Mouse (Mus musculus): ENCODE data around the gene Rnf113a2.

The Rnf113a2 gene

GRCm38 (mm10) chr12:84407874-84408818 is 8.8 kb upstream of the Rnf113a2 start:
- peak in 1 of 2 experiments; percentile 30 for DNase-seq (ENCODE audit: low spot score in 2 of 2)

- peak; percentile 68 to 89 for DNase-seq (ENCODE audit: low spot score in 2 of 2)
Observed at GRCm38 (mm10) chr12:84408819-84409507, 8.0 kb upstream of the Rnf113a2 start, which contains the start of the genes Entpd5 and Bbof1. Entpd5 (minus strand) TSS chr12:84409029. Bbof1 (plus strand) TSS chr12:84409071.

- no peak for DNase-seq (ENCODE audit: low spot score in 2 of 2)
Observed at GRCm38 (mm10) chr12:84417605-84417922, 568 bp downstream of the Rnf113a2 start.

- DNase-seq (ENCODE audit: low spot score in 2 of 2), result no peak
Observed at GRCm38 (mm10) chr12:84423990-84424389, 7.0 kb downstream of the Rnf113a2 start.

GRCm38 (mm10) chr12:84429825-84430224 is 12.8 kb downstream of the Rnf113a2 start:
- no peak for DNase-seq (ENCODE audit: low spot score in 2 of 2)

GRCm38 (mm10) chr12:84438697-84439096 is 21.7 kb downstream of the Rnf113a2 start:
- DNase-seq (ENCODE audit: low spot score in 2 of 2), result no peak

- DNase-seq (ENCODE audit: low spot score in 2 of 2), result no peak
Observed at GRCm38 (mm10) chr12:84442526-84442925, 25.5 kb downstream of the Rnf113a2 start.

- no peak for DNase-seq (ENCODE audit: low spot score in 2 of 2)
Observed at GRCm38 (mm10) chr12:84447386-84447785, 30.4 kb downstream of the Rnf113a2 start.

GRCm38 (mm10) chr12:84448181-84448580 is 31.2 kb downstream of the Rnf113a2 start:
- no peak for DNase-seq (ENCODE audit: low spot score in 2 of 2)

GRCm38 (mm10) chr12:84449887-84450286 is 32.9 kb downstream of the Rnf113a2 start:
- DNase-seq (ENCODE audit: low spot score in 2 of 2), result no peak

GRCm38 (mm10) chr12:84450351-84450717 is 33.3 kb downstream of the Rnf113a2 start:
- peak in 1 of 2 experiments; percentile 33 for DNase-seq (ENCODE audit: low spot score in 2 of 2)

- peak; percentile 99 for DNase-seq (ENCODE audit: low spot score in 2 of 2)
Observed at GRCm38 (mm10) chr12:84450718-84451646, 34.0 kb downstream of the Rnf113a2 start, which contains the start of the genes Aldh6a1 and Lin52. Aldh6a1 (minus strand) TSS chr12:84451004. Lin52 (plus strand) TSS chr12:84451422.

GRCm38 (mm10) chr12:84451801-84452200 is 34.8 kb downstream of the Rnf113a2 start:
- peak in 1 of 2 experiments; percentile 14 for DNase-seq (ENCODE audit: low spot score in 2 of 2)

GRCm38 (mm10) chr12:84456911-84457310 is 39.9 kb downstream of the Rnf113a2 start:
- DNase-seq (ENCODE audit: low spot score in 2 of 2), result no peak

GRCm38 (mm10) chr12:84459845-84460244 is 42.8 kb downstream of the Rnf113a2 start:
- no peak for DNase-seq (ENCODE audit: low spot score in 2 of 2)

GRCm38 (mm10) chr12:84461416-84461815 is 44.4 kb downstream of the Rnf113a2 start:
- no peak for DNase-seq (ENCODE audit: low spot score in 2 of 2)

GRCm38 (mm10) chr12:84462856-84463255 is 45.9 kb downstream of the Rnf113a2 start:
- DNase-seq (ENCODE audit: low spot score in 2 of 2), result no peak

Measured in left cerebral cortex, adult 9 months (tissue).